Mouse (Mus musculus) lung, embryonic 14.5 days (tissue): ENCODE data around the gene Sipa1l1. TPM values are rescaled to one million over a fixed set of nuclear protein-coding genes. Genes with fewer than 3 reads are reported as not detected.
"Not testable (repeated sequence)": the region's sequence is repeated elsewhere in the genome, so short reads cannot be mapped to it uniquely, and the experiment has no call there.

Experiments used
- ATAC-seq: fragments of 200-750 bp; cut with Nextera tagmentation; 2 replicates; pipeline ENCODE4 v1.8.0; 2017; ENCODE audit warnings: mild to moderate bottlenecking, moderate TSS enrichment, moderate library complexity; ENCODE audit not compliant: insufficient read depth
- DNase-seq: peaks from one replicate; pipeline ENCODE4 v3.0.0-alpha.2; 2015
- H3K27ac ChIP-seq: fragments of 300-500 bp; sonication (generic); 2 replicates; pipeline ENCODE4 v1.5.1; 2014; ENCODE audit warnings: low read depth, mild to moderate bottlenecking, moderate library complexity
- H3K27me3 ChIP-seq: fragments of 300-500 bp; sonication (generic); 2 replicates; pipeline ENCODE4 v1.6.1; 2014; ENCODE audit warnings: low read length, control low read depth; ENCODE audit not compliant: insufficient read depth
- H3K36me3 ChIP-seq: fragments of 300-500 bp; sonication (generic); 2 replicates; pipeline ENCODE4 v1.6.1; 2014; ENCODE audit warnings: control low read depth; ENCODE audit not compliant: insufficient read depth
- H3K4me1 ChIP-seq: fragments of 300-500 bp; sonication (generic); 2 replicates; pipeline ENCODE4 v1.6.1; 2014; ENCODE audit warnings: antibody characterized with exemption, control low read depth; ENCODE audit not compliant: insufficient read depth
- H3K4me2 ChIP-seq: fragments of 300-500 bp; sonication (generic); 2 replicates; pipeline ENCODE4 v1.6.1; 2014; ENCODE audit warnings: mild to moderate bottlenecking
- H3K4me3 ChIP-seq: fragments of 300-500 bp; sonication (generic); 2 replicates; pipeline ENCODE4 v1.5.1; 2014; ENCODE audit warnings: low read depth, low read length
- H3K9ac ChIP-seq: fragments of 300-500 bp; sonication (generic); 2 replicates; pipeline ENCODE4 v1.6.1; 2014
- H3K9me3 ChIP-seq: fragments of 300-500 bp; sonication (generic); 2 replicates; pipeline ENCODE4 v1.6.1; 2016; ENCODE audit warnings: low read depth, low read length, control low read depth
- CTCF ChIP-seq: IDR thresholded peaks from 2 replicates; pipeline ENCODE4 v1.5.1; 2016; ENCODE audit warnings: antibody characterized with exemption, low read depth
- WGBS: fragments of 180-500 bp; shearing (Covaris S2); extraction: QIAGEN DNeasy Blood & Tissue Kit; methylation state at CpG from one replicate; pipeline ENCODE4 v1.1.7; 2014; 5-methylcytosine and 5-hydroxymethylcytosine counted together
- polyA plus RNA-seq: library from polyadenylated mRNA; unstranded; fragments of >200 nt; fragmentation: Nextera tagmentation; extraction: Ambion mirVana; gene quantifications from 2 replicates; pipeline ENCODE4 v1.2.1, GENCODE M21; 2014

The Sipa1l1 gene
- polyA plus RNA-seq, 1 experiment from 2014 or later, result 30.5 TPM

- no peak overlapping the region for H3K4me3 ChIP-seq
- no peak overlapping the region for H3K9ac ChIP-seq
- no peaks in the 10 kb centered on the region for H3K4me1 ChIP-seq
- no peak overlapping the region for H3K27ac ChIP-seq
- no peak overlapping the region for H3K4me2 ChIP-seq
- ATAC-seq, result no peak
- no peak for DNase-seq
- H3K36me3 ChIP-seq, result 0 out of 2 replicates have a peak, but pooled peaks cover 3% of the 10 kb centered on the region
- H3K9me3 ChIP-seq, result no peaks in the 10 kb centered on the region
- no peak for TF ChIP-seq CTCF
- H3K27me3 ChIP-seq, result no peaks in the 10 kb centered on the region
- WGBS, result 40% methylated on average over 3 of the region's 3 CpGs
Observed at GRCm38 (mm10) chr12:82175709-82176108, 6.6 kb downstream of the Sipa1l1 start.

- WGBS, result 80% methylated on average over 4 of the region's 4 CpGs
- Histone ChIP-seq H3K36me3 (0 out of 2 replicates have a peak, but pooled peaks cover 9% of the 10 kb centered on the region), H3K27me3 (no peaks in the 10 kb centered on the region), H3K9me3 (no peaks in the 10 kb centered on the region; the same call in 1 of the 2 replicates), H3K4me2 (no peak overlapping the region), H3K4me1 (no peaks in the 10 kb centered on the region), H3K27ac (no peak overlapping the region), H3K9ac (no peak overlapping the region), H3K4me3 (no peak overlapping the region)
- TF ChIP-seq CTCF, result no peak
- no peak for DNase-seq
- no peak for ATAC-seq
Observed at GRCm38 (mm10) chr12:82178636-82179035, 9.5 kb downstream of the Sipa1l1 start.

DNA sequence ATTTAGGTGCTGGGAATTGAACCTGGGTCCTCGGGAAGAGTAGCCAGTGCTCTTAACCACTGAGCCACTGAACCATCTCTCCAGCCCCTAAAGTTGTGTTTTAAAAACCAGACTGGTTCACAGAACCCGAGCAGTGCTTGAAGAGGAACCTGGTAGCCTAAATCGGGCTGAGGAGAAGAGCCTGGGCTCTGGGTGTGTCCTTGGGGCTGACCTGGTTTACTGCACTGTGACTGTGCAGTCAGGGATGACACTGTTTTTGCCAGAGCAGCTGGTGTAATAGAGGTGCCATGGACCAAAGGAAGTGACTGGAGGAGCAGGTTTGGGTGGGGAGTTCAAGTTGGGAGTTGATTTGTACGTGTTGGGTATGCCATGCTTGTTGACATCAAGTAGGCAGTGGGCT is 10.5 kb downstream of the Sipa1l1 start:
- no peaks in the 10 kb centered on the region; the same call in 1 of the 2 replicates for H3K9me3 ChIP-seq
- WGBS, result 86% methylated on average over 4 of the region's 4 CpGs
- H3K27me3 ChIP-seq, result no peaks in the 10 kb centered on the region
- no peak overlapping the region for H3K27ac ChIP-seq
- no peaks in the 10 kb centered on the region for H3K4me1 ChIP-seq
- no peak for TF ChIP-seq CTCF
- H3K4me2 ChIP-seq, result no peak overlapping the region
- H3K4me3 ChIP-seq, result no peak overlapping the region
- no peak for DNase-seq
- no peak overlapping the region for H3K9ac ChIP-seq
- no peak for ATAC-seq
- 0 out of 2 replicates have a peak, but pooled peaks cover 9% of the 10 kb centered on the region for H3K36me3 ChIP-seq

GRCm38 (mm10) chr12:82186156-82186555 is 17.0 kb downstream of the Sipa1l1 start:
- not testable (repeated sequence) for H3K36me3 ChIP-seq, DNase-seq, ATAC-seq, H3K4me3 ChIP-seq, H3K4me2 ChIP-seq, H3K9me3 ChIP-seq, H3K9ac ChIP-seq, H3K27ac ChIP-seq, H3K27me3 ChIP-seq
- H3K4me1 ChIP-seq, result peaks cover 24% of the 10 kb centered on the region; the same call in 1 of the 2 replicates

GRCm38 (mm10) chr12:82186740-82187139 is 17.6 kb downstream of the Sipa1l1 start:
- Histone ChIP-seq H3K27me3 (no peaks in the 10 kb centered on the region), H3K9ac (no peak overlapping the region), H3K36me3 (0 out of 2 replicates have a peak, but pooled peaks cover 6% of the 10 kb centered on the region), H3K4me2 (no peak overlapping the region), H3K9me3 (no peaks in the 10 kb centered on the region; the same call in 1 of the 2 replicates), H3K27ac (no peak overlapping the region), H3K4me1 (peaks cover 24% of the 10 kb centered on the region; the same call in 1 of the 2 replicates), H3K4me3 (no peak overlapping the region)
- ATAC-seq (no peak), DNase-seq (no peak)
- no peak for TF ChIP-seq CTCF
- WGBS, result 54% methylated on average over 3 of the region's 3 CpGs

- no peak for TF ChIP-seq CTCF
- DNase-seq (no peak), ATAC-seq (no peak)
- 46% methylated on average over 7 of the region's 7 CpGs for WGBS
- Histone ChIP-seq H3K4me1 (peaks cover 27% of the 10 kb centered on the region; the same call in 1 of the 2 replicates), H3K9me3 (no peaks in the 10 kb centered on the region; the same call in 1 of the 2 replicates), H3K36me3 (0 out of 2 replicates have a peak, but pooled peaks cover 1% of the 10 kb centered on the region), H3K4me3 (no peak overlapping the region), H3K4me2 (no peak overlapping the region), H3K27ac (no peak overlapping the region), H3K27me3 (no peaks in the 10 kb centered on the region), H3K9ac (no peak overlapping the region)
Observed at GRCm38 (mm10) chr12:82187178-82187839, 18.2 kb downstream of the Sipa1l1 start.

DNA sequence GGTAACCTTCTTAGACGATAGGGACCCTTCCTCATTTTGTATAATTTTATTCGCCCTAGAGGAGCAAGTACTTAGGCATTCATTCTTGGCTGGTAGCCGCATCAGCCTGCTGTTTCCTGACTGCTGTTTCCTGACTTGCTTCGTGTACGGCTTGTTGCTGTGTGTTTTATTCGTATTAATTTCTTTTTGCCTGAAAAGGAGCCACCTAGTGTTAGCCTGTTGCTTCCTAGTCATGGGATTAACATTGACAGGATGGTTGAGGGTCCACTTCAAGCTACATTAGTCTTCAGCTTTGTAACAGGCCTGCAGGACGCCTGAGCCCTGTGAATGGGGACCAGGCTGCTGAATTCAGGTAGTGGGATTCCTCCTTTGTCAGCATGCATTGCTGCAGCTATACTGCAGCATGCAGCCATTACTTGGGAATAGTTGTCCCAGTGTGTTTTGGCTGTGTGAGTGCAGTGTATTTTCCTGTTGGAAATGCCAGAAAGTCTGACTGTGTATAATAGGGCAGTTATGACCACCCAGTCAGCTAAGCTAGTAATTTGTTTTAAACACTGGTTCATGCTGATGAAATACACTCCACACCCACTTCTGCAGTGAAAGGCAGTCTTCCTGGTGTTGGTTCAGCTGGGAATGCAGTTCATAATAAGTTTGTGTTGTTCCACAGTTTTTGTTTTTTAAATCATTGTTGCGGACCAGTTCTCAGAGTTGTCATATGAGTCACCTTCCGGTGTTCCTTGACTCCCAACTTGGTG is 19.4 kb downstream of the Sipa1l1 start:
- no peaks in the 10 kb centered on the region; the same call in 1 of the 2 replicates for H3K9me3 ChIP-seq
- H3K4me3 ChIP-seq, result no peak overlapping the region
- no peak overlapping the region for H3K9ac ChIP-seq
- ATAC-seq (no peak), DNase-seq (peak; percentile 56)
- no peaks in the 10 kb centered on the region for H3K27me3 ChIP-seq
- H3K36me3 ChIP-seq, result no peaks in the 10 kb centered on the region
- peak; percentile 23; the same call in 1 of the 2 replicates for TF ChIP-seq CTCF
- H3K4me1 ChIP-seq, result peaks cover 33% of the 10 kb centered on the region; the same call in 1 of the 2 replicates
- peak overlapping the region; percentile 58; the same call in 1 of the 2 replicates for H3K27ac ChIP-seq
- 44% methylated on average over 9 of the region's 9 CpGs for WGBS
- peak overlapping the region; percentile 26 for H3K4me2 ChIP-seq
